Comparison of ENCODE assay signal across 9 mouse cellular contexts in the genomic region with DNA sequence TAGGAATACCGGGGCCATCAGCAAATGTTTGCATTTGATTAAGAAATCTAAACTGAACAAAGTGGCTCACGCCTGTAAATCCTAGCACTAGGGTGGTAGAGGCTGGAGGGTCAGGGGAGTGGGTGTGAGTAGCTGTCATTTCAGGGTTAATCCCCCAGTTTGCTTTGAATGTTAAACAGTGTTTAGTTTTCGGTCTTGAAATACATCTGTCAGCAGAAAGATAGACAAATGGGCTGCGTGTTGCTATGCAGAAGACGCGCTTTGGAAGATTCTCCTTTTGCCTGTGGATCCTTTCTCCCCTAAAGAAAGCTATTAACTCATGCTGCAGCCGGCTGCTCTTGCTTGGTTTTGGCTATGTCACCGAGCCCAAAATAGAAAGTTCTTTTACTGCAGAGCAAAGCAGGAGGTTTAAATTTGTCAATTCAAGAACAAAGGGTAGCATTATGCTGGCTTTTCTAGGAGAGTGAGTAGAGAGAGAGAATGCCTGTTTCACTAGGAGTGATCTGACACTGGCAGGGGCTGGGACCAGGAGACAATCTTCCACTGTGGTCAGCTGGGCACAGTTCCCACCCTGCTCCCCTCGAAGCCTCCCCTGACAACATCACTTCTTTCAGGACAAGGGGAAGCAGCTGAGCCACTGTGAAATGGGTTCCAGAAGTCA. TPM values are rescaled to one million over a fixed set of nuclear protein-coding genes. Genes with fewer than 3 reads are reported as not detected.
DNase-seq lines count a peak whose midpoint lies in the region; ATAC-seq and TF ChIP-seq lines count a peak whose summit lies in the region.
"Had no signal": no experiment of that assay in that cellular context is flagged by ENCODE, and none has a peak within 500 bp of the region (broad histone marks: within the 10 kb centered on the region; RNA-seq: fewer than 3 reads in every experiment).

No protein-coding gene starts in this region.

- peak overlapping the region; percentile 36 for H3K4me2 ChIP-seq in forebrain, embryonic 16.5 days (ENCODE audit: low read length)
- peak overlapping the region; percentile 4; the same call in 1 of the 2 replicates for H3K4me2 ChIP-seq in midbrain, embryonic 15.5 days

- peak; percentile 82 for ATAC-seq in forebrain, embryonic 16.5 days
- ATAC-seq in midbrain, embryonic 15.5 days (replicated peaks), result peak; percentile 89

- peak overlapping the region; percentile 43 for H3K4me3 ChIP-seq in gastrocnemius, adult 2 months
- 0 out of 2 replicates have a peak overlapping the region, but pooled peaks have one; percentile 3 for H3K4me3 ChIP-seq in forebrain, embryonic 16.5 days (replicated peaks; ENCODE audit: low read length)
- no peak overlapping the region for H3K4me3 ChIP-seq in midbrain, embryonic 15.5 days

- H3K27ac ChIP-seq in gastrocnemius, adult 2 months, result peak overlapping the region; percentile 77
- H3K27ac ChIP-seq in forebrain, embryonic 16.5 days (ENCODE audit: low read length), result peak overlapping the region; percentile 94
- peak overlapping the region; percentile 76 for H3K27ac ChIP-seq in midbrain, embryonic 15.5 days

- peaks cover 20% of the 10 kb centered on the region for H3K4me1 ChIP-seq in forebrain, embryonic 16.5 days (replicated peaks; ENCODE audit: control insufficient read depth, insufficient read depth, low read length)
- 0 out of 2 replicates have a peak, but pooled peaks cover 11% of the 10 kb centered on the region for H3K4me1 ChIP-seq in midbrain, embryonic 15.5 days

- H3K9ac ChIP-seq in forebrain, embryonic 16.5 days (replicated peaks; ENCODE audit: low read depth, low read length), result peak overlapping the region; percentile 28
- no peak overlapping the region for H3K9ac ChIP-seq in midbrain, embryonic 15.5 days

- no peak for TF ChIP-seq CTCF in gastrocnemius, adult 2 months (IDR thresholded peaks at IDR 0.05)

- H3K9me3 ChIP-seq in forebrain, embryonic 16.5 days (ENCODE audit: control insufficient read depth, low read length), result no peaks in the 10 kb centered on the region
- no peaks in the 10 kb centered on the region for H3K9me3 ChIP-seq in midbrain, embryonic 15.5 days

- no peaks in the 10 kb centered on the region for H3K27me3 ChIP-seq in forebrain, embryonic 16.5 days (replicated peaks; ENCODE audit: control insufficient read depth, insufficient read depth, low read length)
- no peaks in the 10 kb centered on the region for H3K27me3 ChIP-seq in midbrain, embryonic 15.5 days (replicated peaks)

- intact Hi-C loops in gastrocnemius, adult 2 months (cut with DNase I), result no loop called here

- no peak for DNase-seq in gastrocnemius, adult 2 months
- no peak for DNase-seq in gastrocnemius, postnatal 25 days
- peak; percentile 59 to 78 for DNase-seq in layer of hippocampus, adult 18-20 months (ENCODE audit: low spot score in 2 of 2)
- no peak for DNase-seq in embryo, embryonic 10 days (ENCODE audit: low spot score)
- DNase-seq in urinary bladder, adult 18-20 months (ENCODE audit: low spot score in 2 of 2), result no peak
- no peak for DNase-seq in gastrocnemius, postnatal 10 days

- 13% methylated on average over 9 of the region's 9 CpGs for WGBS in forebrain, embryonic 16.5 days
- WGBS in midbrain, embryonic 15.5 days, result 28% methylated on average over 9 of the region's 9 CpGs

- H3K36me3 ChIP-seq in forebrain, embryonic 16.5 days (ENCODE audit: control insufficient read depth, insufficient read depth), result no peaks in the 10 kb centered on the region
- no peaks in the 10 kb centered on the region for H3K36me3 ChIP-seq in midbrain, embryonic 15.5 days (replicated peaks)

RNA-seq across cellular contexts. Expression of gene Ppp2ca, which starts 12.1 kb away (rescaled TPM):
- total RNA-seq in gastrocnemius, adult 2 months (2021), result 10 to 100 TPM; 43.2 to 54.0 TPM
- total RNA-seq in gastrocnemius, postnatal 25 days (2021), result 10 to 100 TPM; 39.0 to 39.8 TPM
- 116 and 123 TPM in 2 replicates for polyA plus RNA-seq in forebrain, embryonic 16.5 days (2015; fragmentation: Nextera tagmentation; extraction: Ambion mirVana)
- 100 to 1,000 TPM; 107 to 108 TPM for total RNA-seq in layer of hippocampus, adult 18-20 months (2021)
- 127 and 130 TPM in 2 replicates for polyA plus RNA-seq in midbrain, embryonic 15.5 days (2015; fragmentation: Nextera tagmentation; extraction: Ambion mirVana)
- total RNA-seq in gastrocnemius, postnatal 10 days (2021), result 10 to 100 TPM; 46.2 to 50.1 TPM

RNA-seq across cellular contexts. Expression of gene Olfr1373, which starts 59.0 kb away (rescaled TPM):
- not detected for total RNA-seq in gastrocnemius, adult 2 months (2021)
- total RNA-seq in gastrocnemius, postnatal 25 days (2021), result not detected
- polyA plus RNA-seq in forebrain, embryonic 16.5 days (2015; fragmentation: Nextera tagmentation; extraction: Ambion mirVana), result not detected in 2 replicates
- not detected for total RNA-seq in layer of hippocampus, adult 18-20 months (2021)
- polyA plus RNA-seq in midbrain, embryonic 15.5 days (2015; fragmentation: Nextera tagmentation; extraction: Ambion mirVana), result not detected in 2 replicates
- not detected for total RNA-seq in gastrocnemius, postnatal 10 days (2021)
- polyA plus RNA-seq: neural tube, embryonic 11.5 days had no signal

Comparison
In these comparisons a context has a peak if more than half of its experiments do, and no peak if none do; other contexts are left out.
1. DNase-seq: peak in layer of hippocampus, adult 18-20 months (2 of 2); none in gastrocnemius, adult 2 months (single experiment), gastrocnemius, postnatal 25 days (single experiment), embryo, embryonic 10 days (single experiment), urinary bladder, adult 18-20 months (0 of 2) and gastrocnemius, postnatal 10 days (single experiment).
2. Peak in every context shown above with its lines, with median percentiles within 50 percentile points of each other: H3K27ac ChIP-seq.